Mouse (Mus musculus) megakaryocyte, embryonic 14.5 days (primary cell): ENCODE data around the gene Dennd1a.

ENCODE experiments used
- FLI1 ChIP-seq: IDR thresholded peaks from 2 replicates; pipeline ENCODE4 v1.6.1; 2012; ENCODE audit warnings: low read length, inconsistent platforms, mixed read lengths
- GATA1 ChIP-seq: IDR thresholded peaks from 3 replicates; pipeline ENCODE4 v1.6.1; 2012; ENCODE audit warnings: mixed read lengths, low read length, inconsistent platforms, borderline replicate concordance

DNA sequence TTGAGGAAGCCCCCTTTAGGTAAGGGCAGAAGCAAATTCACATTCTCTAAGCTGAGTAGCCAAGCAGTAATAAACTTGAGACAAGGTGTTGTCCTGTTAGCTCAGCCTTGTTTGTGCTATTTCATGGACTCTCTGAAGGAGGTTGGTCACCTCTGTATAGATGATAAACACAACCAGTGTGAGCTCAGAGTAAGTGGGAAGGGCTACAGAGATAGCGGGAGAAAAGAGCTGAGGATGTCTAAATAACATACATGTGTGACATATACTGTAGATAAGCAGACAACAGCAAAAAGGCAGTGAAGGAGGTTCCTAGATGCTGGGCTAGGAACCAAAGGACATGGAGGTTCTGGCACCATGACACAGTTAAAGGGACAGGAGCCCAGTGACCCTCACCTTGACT lies 286.2 kb downstream of the Dennd1a start:
- no peak for TF ChIP-seq GATA1
- TF ChIP-seq FLI1 = no peak
